Mouse (Mus musculus): Measurements from ENCODE around the gene Mepce. TPM values are rescaled to one million over a fixed set of nuclear protein-coding genes. Genes with fewer than 3 reads are reported as not detected.
A peak's percentile ranks its signal among the peaks of the same experiment; 100 is the strongest.

Gene Mepce
- polyA plus RNA-seq, 1 experiment, result 33.7 TPM

- DNase-seq (ENCODE audit: low read depth, low spot score), result peak; percentile 75
- WGBS, result 3% methylated on average over 28 of the region's 28 CpGs
Observed at GRCm38 (mm10) chr5:137745214-137746171, 42.0 kb downstream of the Mepce start, which contains the start of gene Tsc22d4. Tsc22d4 (plus strand) TSS chr5:137745730.

GRCm38 (mm10) chr5:137744197-137744596 lies 43.3 kb downstream of the Mepce start:
- no peak for DNase-seq (ENCODE audit: low read depth, low spot score)
- 85% methylated on average over 7 of the region's 7 CpGs for WGBS

GRCm38 (mm10) chr5:137742836-137743235 lies 44.6 kb downstream of the Mepce start:
- no peak for DNase-seq (ENCODE audit: low read depth, low spot score)
- 92% methylated on average over 6 of the region's 6 CpGs for WGBS

GRCm38 (mm10) chr5:137742048-137742447 lies 45.4 kb downstream of the Mepce start:
- WGBS, result 59% methylated on average over 10 of the region's 10 CpGs

GRCm38 (mm10) chr5:137741023-137741931 lies 46.2 kb downstream of the Mepce start, which contains the start of gene Nyap1:
Nyap1 (minus strand) TSS chr5:137741607.
- under 1% methylated on average over 69 of the region's 71 CpGs for WGBS

More at GRCm38 (mm10) chr5:137742048-137742447, 45.4 kb downstream of the Mepce start:
- DNase-seq (ENCODE audit: low read depth, low spot score), result no peak

GRCm38 (mm10) chr5:137740506-137740905 lies 46.9 kb downstream of the Mepce start:
- 56% methylated on average over 11 of the region's 11 CpGs for WGBS
- no peak for DNase-seq (ENCODE audit: low read depth, low spot score)

More at GRCm38 (mm10) chr5:137741023-137741931, 46.2 kb downstream of the Mepce start, which contains the start of gene Nyap1:
- no peak for DNase-seq (ENCODE audit: low read depth, low spot score)

GRCm38 (mm10) chr5:137739471-137739870 lies 48.0 kb downstream of the Mepce start:
- 85% methylated on average over 9 of the region's 9 CpGs for WGBS
- DNase-seq (ENCODE audit: low read depth, low spot score), result no peak

- DNase-seq (ENCODE audit: low read depth, low spot score), result no peak
- 58% methylated on average over 5 of the region's 5 CpGs for WGBS
Observed at GRCm38 (mm10) chr5:137738516-137738915, 48.9 kb downstream of the Mepce start.

- 62% methylated on average over 6 of the region's 6 CpGs for WGBS
Observed at GRCm38 (mm10) chr5:137737400-137737940, 50.0 kb downstream of the Mepce start.

GRCm38 (mm10) chr5:137734289-137735061 lies 53.0 kb downstream of the Mepce start:
- DNase-seq (ENCODE audit: low read depth, low spot score), result no peak
- WGBS, result 73% methylated on average over 6 of the region's 6 CpGs

More at GRCm38 (mm10) chr5:137737400-137737940, 50.0 kb downstream of the Mepce start:
- DNase-seq (ENCODE audit: low read depth, low spot score), result no peak

GRCm38 (mm10) chr5:137733638-137734288 lies 53.7 kb downstream of the Mepce start:
- 92% methylated on average over 12 of the region's 12 CpGs for WGBS

More at GRCm38 (mm10) chr5:137733638-137734288, 53.7 kb downstream of the Mepce start:
- DNase-seq (ENCODE audit: low read depth, low spot score), result no peak

Other genes starting within 250 kb of the Mepce start
- gene Actl6b, start 234.1 kb downstream of the Mepce start, polyA plus RNA-seq (2012; rRNA removed), result 0.46 and 0.77 TPM in 2 replicates
- gene Tfr2, start 217.8 kb downstream of the Mepce start, polyA plus RNA-seq (2012; rRNA removed), result 0.17 and 0.21 TPM in 2 replicates
- gene Mospd3, start 186.6 kb downstream of the Mepce start, polyA plus RNA-seq (2012; rRNA removed), result 69.4 and 80.2 TPM in 2 replicates
- gene Pcolce, start 173.9 kb downstream of the Mepce start, polyA plus RNA-seq (2012; rRNA removed), result 41.4 and 42.7 TPM in 2 replicates
- gene Fbxo24, start 158.7 kb downstream of the Mepce start, polyA plus RNA-seq (2012; rRNA removed), result 0.25 and 0.37 TPM in 2 replicates
- gene Lrch4, start 158.5 kb downstream of the Mepce start, polyA plus RNA-seq (2012; rRNA removed), result 25.5 and 43.8 TPM in 2 replicates
- gene Gm20605, start 158.5 kb downstream of the Mepce start, polyA plus RNA-seq (2012; rRNA removed), result 16.2 and 24.0 TPM in 2 replicates
- 67.0 and 85.5 TPM in 2 replicates for gene Sap25, start 146.3 kb downstream of the Mepce start, polyA plus RNA-seq (2012; rRNA removed)
- 0.71 and 0.90 TPM in 2 replicates for gene Irs3, start 141.9 kb downstream of the Mepce start, polyA plus RNA-seq (2012; rRNA removed)
- 11.9 and 14.8 TPM in 2 replicates for gene Agfg2, start 102.9 kb downstream of the Mepce start, polyA plus RNA-seq (2012; rRNA removed)
- gene Nyap1, start 46.0 kb downstream of the Mepce start, polyA plus RNA-seq (2012; rRNA removed), result 5.0 and 8.0 TPM in 2 replicates
- 121 and 125 TPM in 2 replicates for gene Tsc22d4, start 41.9 kb downstream of the Mepce start, polyA plus RNA-seq (2012; rRNA removed)
- gene Ppp1r35, start 8.8 kb downstream of the Mepce start, polyA plus RNA-seq (2012; rRNA removed), result 31.2 and 34.9 TPM in 2 replicates
- 0.48 and 0.84 TPM in 2 replicates for gene Zcwpw1, start 143 bp upstream of the Mepce start, polyA plus RNA-seq (2012; rRNA removed)
- gene Pilra, start 48.6 kb upstream of the Mepce start, polyA plus RNA-seq (2012; rRNA removed), result 9.9 and 12.5 TPM in 2 replicates
- gene Pilrb1, start 70.5 kb upstream of the Mepce start, polyA plus RNA-seq (2012; rRNA removed), result 6.6 and 8.9 TPM in 2 replicates
- 7.5 and 11.9 TPM in 2 replicates for gene Pilrb2, start 84.2 kb upstream of the Mepce start, polyA plus RNA-seq (2012; rRNA removed)
- 23.5 and 51.9 TPM in 2 replicates for gene Cyp3a13, start 134.0 kb upstream of the Mepce start, polyA plus RNA-seq (2012; rRNA removed)
- gene Gjc3, start 175.4 kb upstream of the Mepce start, polyA plus RNA-seq (2012; rRNA removed), result 0.11 and 0.16 TPM in 2 replicates
- 0.17 TPM in 1 of 2 replicates, not detected in the other for gene Azgp1, start 193.9 kb upstream of the Mepce start, polyA plus RNA-seq (2012; rRNA removed)
- gene Smok3a, start 233.6 kb upstream of the Mepce start, polyA plus RNA-seq (2012; rRNA removed), result not detected in 2 replicates
- not detected in 2 replicates for gene Smok3b, start 233.8 kb upstream of the Mepce start, polyA plus RNA-seq (2012; rRNA removed)

Measured in large intestine, adult 2 months (tissue).